Mouse (Mus musculus) embryo, embryonic 11.5 days (tissue): ENCODE results near the gene Svs1.
"Not testable (repeated sequence)": the region's sequence is repeated elsewhere in the genome, so short reads cannot be mapped to it uniquely, and the experiment has no call there.

ENCODE experiments used
- DNase-seq: peaks from one replicate; pipeline ENCODE4 v3.0.0-alpha.2; 2012; ENCODE audit warnings: low read depth, low spot score

Gene Svs1

GRCm38 (mm10) chr6:48986444-48986990 is at the start of gene Svs1:
Gene Svs1, plus strand, starts transcription at chr6:48986861.
- no peak for DNase-seq

GRCm38 (mm10) chr6:48949596-48949995 is 37.1 kb upstream of the Svs1 start:
- DNase-seq: no peak

GRCm38 (mm10) chr6:48950676-48951075 is 36.0 kb upstream of the Svs1 start:
- no peak for DNase-seq

- DNase-seq: no peak
Measured at GRCm38 (mm10) chr6:48951630-48952029, 35.0 kb upstream of the Svs1 start.

GRCm38 (mm10) chr6:48953220-48953619 is 33.4 kb upstream of the Svs1 start:
- DNase-seq: no peak

- DNase-seq: no peak
Measured at GRCm38 (mm10) chr6:48954211-48954610, 32.5 kb upstream of the Svs1 start.

- peak; percentile 27 for DNase-seq
Measured at GRCm38 (mm10) chr6:48954946-48955345, 31.7 kb upstream of the Svs1 start.

- no peak for DNase-seq
Measured at GRCm38 (mm10) chr6:48956785-48957184, 29.9 kb upstream of the Svs1 start.

- DNase-seq: no peak
Measured at GRCm38 (mm10) chr6:48958053-48958452, 28.6 kb upstream of the Svs1 start.

GRCm38 (mm10) chr6:48959151-48959550 is 27.5 kb upstream of the Svs1 start:
- DNase-seq: not testable (repeated sequence)

- DNase-seq: not testable (repeated sequence)
Measured at GRCm38 (mm10) chr6:48966696-48967095, 20.0 kb upstream of the Svs1 start.

- DNase-seq: no peak
Measured at GRCm38 (mm10) chr6:48967868-48968267, 18.8 kb upstream of the Svs1 start.

GRCm38 (mm10) chr6:48974663-48975062 is 12.0 kb upstream of the Svs1 start, which contains the start of gene Doxl2:
Gene Doxl2, plus strand, starts transcription at chr6:48974963.
- DNase-seq: no peak

GRCm38 (mm10) chr6:48979616-48980015 is 7.0 kb upstream of the Svs1 start:
- no peak for DNase-seq

GRCm38 (mm10) chr6:48982305-48982704 is 4.4 kb upstream of the Svs1 start:
- no peak for DNase-seq

GRCm38 (mm10) chr6:48989971-48990370 is 3.3 kb downstream of the Svs1 start:
- no peak for DNase-seq

- DNase-seq: no peak
Measured at GRCm38 (mm10) chr6:48991991-48992390, 5.3 kb downstream of the Svs1 start.

GRCm38 (mm10) chr6:48998186-48998585 is 11.5 kb downstream of the Svs1 start:
- no peak for DNase-seq

- no peak for DNase-seq
Measured at GRCm38 (mm10) chr6:48998796-48999195, 12.1 kb downstream of the Svs1 start.

GRCm38 (mm10) chr6:49003381-49003780 is 16.7 kb downstream of the Svs1 start:
- no peak for DNase-seq

- DNase-seq: peak; percentile 63
Measured at GRCm38 (mm10) chr6:49007981-49008380, 21.3 kb downstream of the Svs1 start.

- DNase-seq: no peak
Measured at GRCm38 (mm10) chr6:49008420-49009160, 21.9 kb downstream of the Svs1 start.

- no peak for DNase-seq
Measured at GRCm38 (mm10) chr6:49009161-49009555, 22.5 kb downstream of the Svs1 start.
